Mouse (Mus musculus): ENCODE data around the gene Kcnmb4. TPM values are rescaled to one million over a fixed set of nuclear protein-coding genes. Genes with fewer than 3 reads are reported as not detected.

Kcnmb4 gene
- polyA plus RNA-seq, 1 experiment from 2014 or later: 2.8 TPM

- no peaks in the 10 kb centered on the region for H3K4me1 ChIP-seq (ENCODE audit: insufficient read depth, low read depth, low read length)
- ATAC-seq: no peak
- no peaks in the 10 kb centered on the region for H3K9me3 ChIP-seq (ENCODE audit: low read length)
- TF ChIP-seq EP300 (IDR thresholded peaks at IDR 0.05) (no peak), CTCF (IDR thresholded peaks at IDR 0.05) (no peak)
- WGBS: 41% methylated on average over 5 of the region's 5 CpGs
- no peaks in the 10 kb centered on the region for H3K27me3 ChIP-seq (replicated peaks; ENCODE audit: insufficient read depth, low read length)
- H3K4me2 ChIP-seq (replicated peaks; ENCODE audit: low read depth, low read length): no peak overlapping the region
- H3K36me3 ChIP-seq (ENCODE audit: insufficient read depth, low read length): no peaks in the 10 kb centered on the region
- H3K27ac ChIP-seq (ENCODE audit: low read length): no peak overlapping the region
- no peak for DNase-seq (ENCODE audit: low spot score)
- H3K4me3 ChIP-seq (ENCODE audit: low read depth, low read length): no peak overlapping the region
- no peak overlapping the region for H3K9ac ChIP-seq (replicated peaks; ENCODE audit: low read depth)
Observed at GRCm38 (mm10) chr10:116416726-116417125, 57.0 kb downstream of the Kcnmb4 start.

- DNase-seq (ENCODE audit: low spot score) (no peak), ATAC-seq (no peak)
- 53% methylated on average over 6 of the region's 6 CpGs for WGBS
- no peak overlapping the region for H3K27ac ChIP-seq (ENCODE audit: low read length)
- no peak overlapping the region for H3K4me2 ChIP-seq (replicated peaks; ENCODE audit: low read depth, low read length)
- H3K4me1 ChIP-seq (ENCODE audit: insufficient read depth, low read depth, low read length): no peaks in the 10 kb centered on the region
- H3K9ac ChIP-seq (replicated peaks; ENCODE audit: low read depth): no peak overlapping the region
- H3K27me3 ChIP-seq (replicated peaks; ENCODE audit: insufficient read depth, low read length): no peaks in the 10 kb centered on the region
- TF ChIP-seq EP300 (IDR thresholded peaks at IDR 0.05): no peak
- TF ChIP-seq CTCF (IDR thresholded peaks at IDR 0.05): no peak
- H3K9me3 ChIP-seq (ENCODE audit: low read length): no peaks in the 10 kb centered on the region
- no peak overlapping the region for H3K4me3 ChIP-seq (ENCODE audit: low read depth, low read length)
- H3K36me3 ChIP-seq (ENCODE audit: insufficient read depth, low read length): no peaks in the 10 kb centered on the region
Observed at GRCm38 (mm10) chr10:116416142-116416541, 57.5 kb downstream of the Kcnmb4 start.

GRCm38 (mm10) chr10:116410826-116411225 lies 62.9 kb downstream of the Kcnmb4 start:
- H3K4me2 ChIP-seq (replicated peaks; ENCODE audit: low read depth, low read length): no peak overlapping the region

GRCm38 (mm10) chr10:116407684-116408359 lies 65.9 kb downstream of the Kcnmb4 start:
- no peak for DNase-seq (ENCODE audit: low spot score)
- 53% methylated on average over 19 of the region's 19 CpGs for WGBS
- no peaks in the 10 kb centered on the region for H3K36me3 ChIP-seq (ENCODE audit: insufficient read depth, low read length)

More at GRCm38 (mm10) chr10:116410826-116411225, 62.9 kb downstream of the Kcnmb4 start:
- H3K9me3 ChIP-seq (ENCODE audit: low read length): no peaks in the 10 kb centered on the region
- no peaks in the 10 kb centered on the region for H3K27me3 ChIP-seq (replicated peaks; ENCODE audit: insufficient read depth, low read length)
- TF ChIP-seq CTCF (IDR thresholded peaks at IDR 0.05): no peak
- no peak for TF ChIP-seq EP300 (IDR thresholded peaks at IDR 0.05)
- no peaks in the 10 kb centered on the region for H3K36me3 ChIP-seq (ENCODE audit: insufficient read depth, low read length)
- ATAC-seq: no peak
- H3K27ac ChIP-seq (ENCODE audit: low read length): no peak overlapping the region
- no peak overlapping the region for H3K4me3 ChIP-seq (ENCODE audit: low read depth, low read length)
- H3K9ac ChIP-seq (replicated peaks; ENCODE audit: low read depth): no peak overlapping the region
- H3K4me1 ChIP-seq (ENCODE audit: insufficient read depth, low read depth, low read length): no peaks in the 10 kb centered on the region
- no peak for DNase-seq (ENCODE audit: low spot score)
- WGBS: 31% methylated on average over 9 of the region's 9 CpGs

GRCm38 (mm10) chr10:116405011-116405410 lies 68.7 kb downstream of the Kcnmb4 start:
- Histone ChIP-seq H3K4me1 (ENCODE audit: insufficient read depth, low read depth, low read length) (no peaks in the 10 kb centered on the region), H3K9me3 (ENCODE audit: low read length) (no peaks in the 10 kb centered on the region), H3K27ac (ENCODE audit: low read length) (no peak overlapping the region), H3K36me3 (ENCODE audit: insufficient read depth, low read length) (no peaks in the 10 kb centered on the region), H3K27me3 (replicated peaks; ENCODE audit: insufficient read depth, low read length) (no peaks in the 10 kb centered on the region), H3K4me2 (replicated peaks; ENCODE audit: low read depth, low read length) (no peak overlapping the region), H3K4me3 (ENCODE audit: low read depth, low read length) (no peak overlapping the region), H3K9ac (replicated peaks; ENCODE audit: low read depth) (no peak overlapping the region)
- WGBS: 94% methylated on average over 6 of the region's 6 CpGs
- ATAC-seq (no peak), DNase-seq (ENCODE audit: low spot score) (no peak)
- TF ChIP-seq EP300 (IDR thresholded peaks at IDR 0.05): no peak
- no peak for TF ChIP-seq CTCF (IDR thresholded peaks at IDR 0.05)

More at GRCm38 (mm10) chr10:116407684-116408359, 65.9 kb downstream of the Kcnmb4 start:
- H3K27ac ChIP-seq (ENCODE audit: low read length): no peak overlapping the region
- no peaks in the 10 kb centered on the region for H3K9me3 ChIP-seq (ENCODE audit: low read length)
- H3K4me1 ChIP-seq (ENCODE audit: insufficient read depth, low read depth, low read length): no peaks in the 10 kb centered on the region
- ATAC-seq: no peak
- no peak overlapping the region for H3K4me2 ChIP-seq (replicated peaks; ENCODE audit: low read depth, low read length)
- H3K9ac ChIP-seq (replicated peaks; ENCODE audit: low read depth): no peak overlapping the region
- no peak for TF ChIP-seq CTCF (IDR thresholded peaks at IDR 0.05)
- TF ChIP-seq EP300 (IDR thresholded peaks at IDR 0.05): no peak
- no peak overlapping the region for H3K4me3 ChIP-seq (ENCODE audit: low read depth, low read length)
- no peaks in the 10 kb centered on the region for H3K27me3 ChIP-seq (replicated peaks; ENCODE audit: insufficient read depth, low read length)

- no peaks in the 10 kb centered on the region for H3K4me1 ChIP-seq (ENCODE audit: insufficient read depth, low read depth, low read length)
- no peaks in the 10 kb centered on the region for H3K9me3 ChIP-seq (ENCODE audit: low read length)
- 33% methylated on average over 4 of the region's 4 CpGs for WGBS
- no peak overlapping the region for H3K4me3 ChIP-seq (ENCODE audit: low read depth, low read length)
- ATAC-seq: no peak
- no peaks in the 10 kb centered on the region for H3K27me3 ChIP-seq (replicated peaks; ENCODE audit: insufficient read depth, low read length)
- no peak for DNase-seq (ENCODE audit: low spot score)
- no peak overlapping the region for H3K27ac ChIP-seq (ENCODE audit: low read length)
- H3K9ac ChIP-seq (replicated peaks; ENCODE audit: low read depth): no peak overlapping the region
- no peak overlapping the region for H3K4me2 ChIP-seq (replicated peaks; ENCODE audit: low read depth, low read length)
- no peaks in the 10 kb centered on the region for H3K36me3 ChIP-seq (ENCODE audit: insufficient read depth, low read length)
- TF ChIP-seq EP300 (IDR thresholded peaks at IDR 0.05) (no peak), CTCF (IDR thresholded peaks at IDR 0.05) (no peak)
Observed at GRCm38 (mm10) chr10:116403679-116404078, 70.0 kb downstream of the Kcnmb4 start.
